Mouse (Mus musculus): ENCODE measurements around the gene Slc6a2.

The Slc6a2 gene

GRCm38 (mm10) chr8:93030664-93031063 is 70.8 kb downstream of the Slc6a2 start:
- DNase-seq (ENCODE audit: low spot score) = no peak

GRCm38 (mm10) chr8:93038831-93039230 is 79.0 kb downstream of the Slc6a2 start:
- no peak for DNase-seq (ENCODE audit: low spot score)

GRCm38 (mm10) chr8:93040256-93040655 is 80.4 kb downstream of the Slc6a2 start:
- DNase-seq (ENCODE audit: low spot score) = no peak

- no peak for DNase-seq (ENCODE audit: low spot score)
Observed at GRCm38 (mm10) chr8:93040776-93041567, 81.1 kb downstream of the Slc6a2 start.

- DNase-seq (ENCODE audit: low spot score) = no peak
Observed at GRCm38 (mm10) chr8:93043083-93043482, 83.2 kb downstream of the Slc6a2 start.

- DNase-seq (ENCODE audit: low spot score) = no peak
Observed at GRCm38 (mm10) chr8:93048092-93048491, 88.2 kb downstream of the Slc6a2 start, which contains the start of gene Ces1a. Gene Ces1a, minus strand, starts transcription at chr8:93048192.

GRCm38 (mm10) chr8:93048510-93049416 is 88.9 kb downstream of the Slc6a2 start:
- DNase-seq (ENCODE audit: low spot score) = no peak

Data from layer of hippocampus, adult 9-10 months (tissue).